Mouse (Mus musculus) brain, embryonic 14.5 days (tissue): ENCODE data around the gene Krt80.

ENCODE experiments used
- CTCF ChIP-seq: fragments of 200-500 bp; IDR thresholded peaks from 2 replicates; pipeline ENCODE4 v1.5.1; 2012; ENCODE audit warnings: inconsistent platforms, mild to moderate bottlenecking, moderate library complexity, borderline replicate concordance; ENCODE audit not compliant: insufficient read depth, insufficient read length; ENCODE audit errors: extremely low read depth
- POLR2A ChIP-seq: fragments of 200-500 bp; IDR thresholded peaks from 2 replicates; pipeline ENCODE4 v1.6.1; 2012; ENCODE audit warnings: mild to moderate bottlenecking, inconsistent platforms, borderline replicate concordance; ENCODE audit not compliant: poor library complexity, insufficient read depth, insufficient read length, severe bottlenecking; ENCODE audit errors: extremely low read depth

GRCm38 (mm10) chr15:101368502-101369381, 1.2 kb downstream of the Krt80 start:
- no peak for TF ChIP-seq CTCF
- no peak for TF ChIP-seq POLR2A
